Mouse (Mus musculus) heart, adult 9 months (tissue): Measurements from ENCODE around the gene Tfap2e.

Experiments used
- DNase-seq, 2 experiments: peaks; one replicate each; pipeline ENCODE4 v3.0.0; 2022; ENCODE audit warnings: low spot score in 2 of 2

The Tfap2e gene

GRCm38 (mm10) chr4:126706630-126707438 lies 29.2 kb downstream of the Tfap2e start:
- DNase-seq: no peak

- no peak for DNase-seq
Observed at GRCm38 (mm10) chr4:126696908-126697307, 39.1 kb downstream of the Tfap2e start.

GRCm38 (mm10) chr4:126693021-126693420 lies 43.0 kb downstream of the Tfap2e start:
- no peak for DNase-seq

- DNase-seq: peak; percentile 13 to 21
Observed at GRCm38 (mm10) chr4:126689457-126689856, 46.6 kb downstream of the Tfap2e start.

- DNase-seq: no peak
Observed at GRCm38 (mm10) chr4:126683084-126683483, 53.0 kb downstream of the Tfap2e start.

- no peak for DNase-seq
Observed at GRCm38 (mm10) chr4:126682298-126682697, 53.7 kb downstream of the Tfap2e start.

- DNase-seq: peak; percentile 95 to 96
Observed at GRCm38 (mm10) chr4:126677054-126678003, 58.7 kb downstream of the Tfap2e start, which contains the start of gene Psmb2. Gene Psmb2 (plus strand): TSS chr4:126677630.

GRCm38 (mm10) chr4:126667075-126667474 lies 69.0 kb downstream of the Tfap2e start:
- no peak for DNase-seq
